Mouse (Mus musculus): ENCODE measurements around the gene Rgs18.

Gene Rgs18

GRCm38 (mm10) chr1:144775331-144775730, at the start of gene Rgs18:
Gene Rgs18, minus strand, starts transcription at chr1:144775435.
- DNase-seq: no peak

- DNase-seq: no peak
Observed at GRCm38 (mm10) chr1:144774394-144774793, 841 bp downstream of the Rgs18 start.

GRCm38 (mm10) chr1:144766218-144766617, 9.0 kb downstream of the Rgs18 start:
- DNase-seq: no peak

GRCm38 (mm10) chr1:144760792-144761191, 14.4 kb downstream of the Rgs18 start:
- DNase-seq: no peak

GRCm38 (mm10) chr1:144750763-144751162, 24.5 kb downstream of the Rgs18 start:
- no peak for DNase-seq

GRCm38 (mm10) chr1:144746182-144746581, 29.1 kb downstream of the Rgs18 start:
- no peak for DNase-seq

- DNase-seq: no peak
Observed at GRCm38 (mm10) chr1:144737739-144738138, 37.5 kb downstream of the Rgs18 start.

- no peak for DNase-seq
Observed at GRCm38 (mm10) chr1:144720736-144721135, 54.5 kb downstream of the Rgs18 start.

- no peak for DNase-seq
Observed at GRCm38 (mm10) chr1:144704373-144704772, 70.9 kb downstream of the Rgs18 start.

Data from thymus, postnatal 14 days (tissue).